Mouse (Mus musculus) layer of hippocampus, adult 18-20 months (tissue): Measurements from ENCODE around the gene Mkks. TPM values are rescaled to one million over a fixed set of nuclear protein-coding genes. Genes with fewer than 3 reads are reported as not detected.

Source experiments
- DNase-seq, 2 experiments: peaks; one replicate each; pipeline ENCODE4 v3.0.0; 2022; ENCODE audit warnings: low spot score in 2 of 2
- total RNA-seq, 2 experiments: library from RNA; stranded (reverse); gene quantifications; 2 replicates each; pipeline ENCODE4 v1.2.3; 2021

Mkks gene
- total RNA-seq, 2 experiments from 2014 or later: 17.0 to 25.1 TPM

GRCm38 (mm10) chr2:136837994-136838393, 53.2 kb downstream of the Mkks start:
- DNase-seq: no peak

- peak in 1 of 2 experiments; percentile 53 for DNase-seq
Measured at GRCm38 (mm10) chr2:136835882-136836281, 55.3 kb downstream of the Mkks start.

- no peak for DNase-seq
Measured at GRCm38 (mm10) chr2:136834715-136835075, 56.5 kb downstream of the Mkks start.

GRCm38 (mm10) chr2:136833976-136834714, 57.0 kb downstream of the Mkks start:
- no peak for DNase-seq

- no peak for DNase-seq
Measured at GRCm38 (mm10) chr2:136832936-136833335, 58.3 kb downstream of the Mkks start.

- no peak for DNase-seq
Measured at GRCm38 (mm10) chr2:136827612-136828011, 63.6 kb downstream of the Mkks start.

Other genes with a start within 250 kb of the Mkks start
- gene Snap25, start 177.9 kb downstream of the Mkks start, total RNA-seq: 1,000 to 10,000 TPM; 2,247 to 2,276 TPM
- 10 to 100 TPM in 1 of 2 experiments, 1 to 10 TPM in 1; 6.8 to 26.4 TPM for gene AL731706.2, start 5.7 kb downstream of the Mkks start, total RNA-seq
- 1 to 10 TPM; 7.1 to 7.4 TPM for gene Slx4ip, start 171 bp downstream of the Mkks start, total RNA-seq
- 10 to 100 TPM; 17.0 to 25.5 TPM for gene AL731706.1, start within 50 bp of the Mkks start, total RNA-seq
- gene Jag1, start 225.3 kb upstream of the Mkks start, total RNA-seq: 1 to 10 TPM; 8.9 to 9.4 TPM